Mouse (Mus musculus) cerebellum, postnatal 4 days (tissue): ENCODE measurements around the gene Thsd7b.
A peak's percentile ranks its signal among the peaks of the same experiment; 100 is the strongest.
"Not testable (repeated sequence)": the region's sequence is repeated elsewhere in the genome, so short reads cannot be mapped to it uniquely, and the experiment has no call there.

Experiments used
- DNase-seq, 2 experiments: peaks; one replicate each; pipeline ENCODE4 v3.0.0; 2022; ENCODE audit warnings: low spot score in 2 of 2, mixed read lengths in 1 of 2

Gene Thsd7b

GRCm38 (mm10) chr1:130085207-130085606 lies 812.1 kb downstream of the Thsd7b start:
- no peak for DNase-seq

DNA sequence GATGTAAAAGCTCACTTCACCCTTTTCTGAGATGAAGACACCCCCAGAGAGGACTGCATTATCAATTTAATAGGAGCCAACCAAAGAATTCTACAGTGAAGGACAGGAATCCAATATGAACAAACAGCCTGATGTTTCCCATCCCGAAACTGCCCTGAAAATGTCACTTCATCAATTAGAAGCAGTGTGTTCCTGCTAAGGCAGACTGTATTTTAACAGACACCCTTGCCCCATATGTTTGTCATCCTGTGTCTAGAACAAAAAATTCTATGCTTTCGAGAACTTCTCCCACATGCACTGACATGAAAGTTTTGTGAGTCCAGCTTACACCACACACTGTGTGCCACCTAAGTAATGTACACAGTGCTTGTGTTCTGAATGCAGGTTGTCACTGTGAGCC lies 812.8 kb downstream of the Thsd7b start:
- DNase-seq: no peak

GRCm38 (mm10) chr1:130099227-130099626 lies 826.1 kb downstream of the Thsd7b start:
- no peak for DNase-seq

DNA sequence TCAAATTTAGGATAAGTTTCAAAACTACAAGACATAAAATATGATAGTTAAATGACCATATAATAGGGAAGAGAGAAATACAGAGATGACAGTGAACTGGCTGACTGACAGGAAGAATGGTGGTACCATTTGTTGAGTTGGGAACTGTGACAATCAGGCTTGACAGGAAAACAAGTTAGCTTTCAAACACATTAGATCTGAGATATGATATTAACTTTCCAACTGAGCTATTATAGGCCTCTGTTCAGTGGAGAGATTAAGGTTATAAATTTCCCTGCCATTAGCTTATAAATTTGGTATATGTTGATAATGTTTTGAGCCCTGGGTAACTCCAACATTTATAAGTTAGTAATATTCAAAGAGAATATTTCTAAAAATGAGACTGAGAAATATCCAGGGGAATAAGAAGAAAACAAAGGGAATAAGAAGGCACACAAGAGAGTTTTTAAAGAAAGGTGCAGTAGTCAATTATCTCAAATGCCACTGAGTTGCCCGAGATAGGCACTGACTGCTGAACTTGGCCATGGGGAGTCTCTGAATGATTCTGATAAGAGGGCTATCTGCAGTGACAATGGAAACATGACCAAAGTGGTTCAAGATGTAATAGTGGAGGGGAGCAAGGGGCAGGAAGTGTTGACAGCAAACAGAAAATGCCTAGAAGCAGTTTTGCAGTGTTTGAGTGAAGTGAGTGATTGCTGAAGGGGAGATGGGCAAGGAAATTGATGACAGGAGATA lies 839.6 kb downstream of the Thsd7b start:
- DNase-seq: no peak

DNA sequence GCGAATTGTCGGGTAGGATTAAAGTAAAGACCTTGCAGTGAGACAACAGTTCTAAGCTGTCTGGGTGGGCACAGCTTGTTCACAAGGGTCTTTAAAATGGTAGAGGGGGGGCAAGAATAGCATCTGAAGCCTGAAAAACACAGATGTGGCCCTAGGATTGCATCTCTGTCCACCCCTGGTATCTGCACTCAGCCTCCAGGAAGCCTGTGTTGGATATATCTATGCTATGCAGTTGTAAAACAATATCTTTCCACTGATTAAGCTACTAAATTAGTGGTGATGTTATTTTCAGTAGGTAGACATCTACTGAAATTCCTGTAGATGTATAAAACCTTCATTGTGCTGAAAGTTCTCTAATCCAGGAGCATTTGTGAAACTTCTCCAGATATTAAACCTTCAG lies 840.4 kb downstream of the Thsd7b start:
- no peak for DNase-seq

DNA sequence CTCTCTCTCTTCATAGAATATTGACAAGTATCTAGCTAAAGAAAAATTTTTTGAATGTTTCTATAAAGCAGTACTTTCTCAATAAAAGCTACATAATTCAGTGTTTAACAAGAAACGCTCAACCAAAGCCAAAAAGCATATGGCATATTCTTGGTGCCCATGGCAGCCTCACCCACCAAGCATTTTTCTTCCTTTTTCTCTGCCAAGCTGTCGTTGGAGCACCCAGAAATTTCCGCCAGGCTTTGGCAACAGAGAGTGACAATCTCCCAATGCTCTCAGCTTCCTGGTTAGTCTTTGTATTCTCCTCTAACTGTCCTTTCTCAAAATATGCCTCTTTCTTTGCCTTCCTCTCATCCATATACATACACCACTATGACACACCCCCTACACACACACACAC lies 857.8 kb downstream of the Thsd7b start:
- no peak for DNase-seq

DNA sequence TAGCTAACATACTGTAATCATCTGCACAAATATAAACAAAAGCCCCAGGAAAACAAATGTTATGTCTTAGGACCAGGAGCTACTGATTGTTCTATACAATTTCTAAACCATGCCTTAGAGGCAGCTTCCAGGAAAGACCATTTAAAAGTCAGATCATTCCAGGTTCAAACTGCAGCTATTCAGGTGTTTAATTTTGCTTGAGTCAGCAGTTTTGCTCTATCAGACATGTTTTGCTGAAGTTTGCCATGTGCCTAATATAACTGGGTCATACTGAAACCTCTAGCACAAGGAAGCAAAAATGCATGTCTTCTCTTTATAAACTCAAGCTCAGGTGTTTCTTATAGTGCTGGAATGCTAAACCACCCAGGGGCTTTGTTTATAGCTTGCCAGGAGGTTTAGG lies 893.1 kb downstream of the Thsd7b start:
- DNase-seq: no peak

DNA sequence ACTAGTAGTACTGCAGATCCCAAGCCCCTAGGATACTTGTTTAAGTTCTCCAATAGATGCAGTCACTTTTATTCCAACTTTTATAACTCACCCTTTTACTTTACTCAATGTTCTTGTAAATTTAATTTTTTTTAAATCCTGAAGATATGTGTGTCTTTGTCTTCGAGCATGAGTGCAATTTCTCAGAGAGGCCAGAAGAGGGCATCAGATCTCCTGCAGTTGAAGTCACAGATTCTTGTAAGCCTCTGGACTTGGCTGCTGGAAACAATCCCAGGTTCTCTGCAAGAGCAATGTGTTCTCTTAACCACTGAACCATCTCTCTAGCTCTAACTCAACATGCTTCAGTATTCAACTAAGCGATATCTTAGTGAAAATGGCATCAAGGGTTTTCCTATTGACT lies 894.2 kb downstream of the Thsd7b start:
- DNase-seq: no peak

DNA sequence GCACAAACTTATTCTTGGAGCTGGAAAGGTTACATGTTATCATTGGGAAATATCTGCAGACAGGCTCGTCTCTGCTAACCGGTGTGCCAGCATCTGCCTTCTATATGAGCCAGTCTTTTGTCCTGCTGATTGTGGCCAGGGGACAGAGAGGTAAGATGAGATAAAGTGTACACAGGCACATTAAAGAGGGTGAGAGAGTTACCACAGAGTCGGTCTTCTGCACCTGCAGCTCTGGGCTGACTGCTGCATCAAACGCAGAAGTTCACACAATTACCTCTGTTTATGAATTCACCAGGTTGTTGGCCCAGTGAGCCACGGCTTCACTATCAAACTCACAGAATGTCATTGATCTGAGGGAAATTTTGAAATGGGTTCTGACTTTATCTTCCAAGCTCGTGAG lies 896.8 kb downstream of the Thsd7b start:
- no peak for DNase-seq

GRCm38 (mm10) chr1:130170290-130170689 lies 897.2 kb downstream of the Thsd7b start:
- no peak for DNase-seq

DNA sequence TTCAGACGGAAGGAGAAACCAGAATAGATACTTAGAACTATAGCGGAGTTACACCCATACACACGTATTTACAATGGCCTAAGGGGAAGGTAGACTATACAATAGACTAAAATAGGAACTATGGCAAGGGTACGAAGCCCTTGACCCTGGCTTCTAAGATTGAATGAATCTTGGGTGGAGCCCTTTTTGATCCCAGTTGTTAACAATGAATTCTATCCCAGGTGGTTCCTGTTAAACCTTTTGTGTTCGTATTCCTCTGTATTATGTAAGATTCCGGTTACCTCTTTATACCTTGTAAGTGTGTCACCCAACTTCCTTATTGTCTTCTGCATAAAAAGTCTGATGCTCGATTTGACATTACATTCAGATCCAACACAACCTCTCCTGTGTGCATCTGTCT lies 913.7 kb downstream of the Thsd7b start:
- not testable (repeated sequence) for DNase-seq

- DNase-seq: peak in 1 of 2 experiments; percentile 44
Measured at GRCm38 (mm10) chr1:130192190-130193028, 919.3 kb downstream of the Thsd7b start.

DNA sequence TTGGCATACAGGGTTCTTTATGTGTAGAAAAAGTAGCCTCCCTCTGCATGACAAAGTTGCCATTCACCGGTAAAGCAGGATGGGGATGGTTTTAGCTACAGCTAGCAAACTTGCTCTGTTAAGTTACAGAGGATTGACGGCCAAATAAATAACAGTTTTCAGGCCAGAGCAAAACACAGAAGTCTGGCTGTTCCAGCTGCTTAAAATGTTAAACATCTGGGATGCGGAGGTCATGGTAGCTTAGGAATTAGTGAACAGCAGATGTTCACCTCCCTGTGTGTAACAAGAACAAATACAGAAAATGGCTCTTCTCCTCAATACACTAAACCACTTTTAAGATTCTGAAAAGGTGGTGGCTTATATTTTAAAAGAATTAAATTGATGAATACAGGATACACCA lies 944.3 kb downstream of the Thsd7b start:
- DNase-seq: no peak

GRCm38 (mm10) chr1:130222904-130223303 lies 949.8 kb downstream of the Thsd7b start:
- no peak for DNase-seq

GRCm38 (mm10) chr1:130245563-130245962 lies 972.5 kb downstream of the Thsd7b start:
- no peak for DNase-seq

GRCm38 (mm10) chr1:130246264-130246663 lies 973.2 kb downstream of the Thsd7b start:
- not testable (repeated sequence) for DNase-seq

DNA sequence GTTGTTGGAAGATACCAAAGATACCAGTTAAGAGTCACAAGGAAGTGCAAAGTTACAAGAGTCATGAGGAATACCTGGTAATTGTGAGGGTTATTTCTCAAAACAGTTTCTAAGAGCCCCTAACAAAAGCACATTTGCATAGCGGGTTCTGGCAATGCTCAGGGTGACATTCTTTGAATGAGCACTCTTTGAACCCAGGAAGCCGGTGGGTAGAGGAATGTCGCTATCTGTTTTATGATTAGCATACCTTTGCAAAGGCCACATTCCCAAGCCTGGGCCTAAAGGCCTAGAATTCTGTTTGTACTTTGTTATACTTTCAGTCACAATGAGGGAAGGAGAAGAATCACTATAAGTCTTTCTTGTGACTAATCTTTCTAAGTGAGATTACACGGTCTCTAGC lies 973.8 kb downstream of the Thsd7b start:
- not testable (repeated sequence) for DNase-seq

- DNase-seq: no peak
Measured at GRCm38 (mm10) chr1:130262046-130262445, 988.9 kb downstream of the Thsd7b start.
